Mouse (Mus musculus): Measurements from ENCODE around the gene Gm9639.

- no peak for TF ChIP-seq POLR2A (IDR thresholded peaks at IDR 0.05; ENCODE audit: borderline replicate concordance, extremely low read depth, insufficient read depth, insufficient read length, poor library complexity, severe bottlenecking)
- TF ChIP-seq CTCF (IDR thresholded peaks at IDR 0.05; ENCODE audit: borderline replicate concordance, extremely low read depth, insufficient read depth, insufficient read length) = peak; percentile 66
Observed at GRCm38 (mm10) chr10:77815514-77815913, 20.6 kb upstream of the Gm9639 start.

Measured in brain, embryonic 14.5 days (tissue).